Mouse (Mus musculus): Measurements from ENCODE around the gene Olfr1315-ps1. TPM values are rescaled to one million over a fixed set of nuclear protein-coding genes. Genes with fewer than 3 reads are reported as not detected.

Gene Olfr1315-ps1
- total RNA-seq (2023) = not detected

GRCm38 (mm10) chr2:112115340-112115739, at the start of gene Olfr1315-ps1:
Gene Olfr1315-ps1 (minus strand): TSS chr2:112115440.

GRCm38 (mm10) chr2:112153898-112154297, 38.7 kb upstream of the Olfr1315-ps1 start, which contains the start of gene Olfr1318:
Gene Olfr1318 (plus strand): TSS chr2:112154198.

DNA sequence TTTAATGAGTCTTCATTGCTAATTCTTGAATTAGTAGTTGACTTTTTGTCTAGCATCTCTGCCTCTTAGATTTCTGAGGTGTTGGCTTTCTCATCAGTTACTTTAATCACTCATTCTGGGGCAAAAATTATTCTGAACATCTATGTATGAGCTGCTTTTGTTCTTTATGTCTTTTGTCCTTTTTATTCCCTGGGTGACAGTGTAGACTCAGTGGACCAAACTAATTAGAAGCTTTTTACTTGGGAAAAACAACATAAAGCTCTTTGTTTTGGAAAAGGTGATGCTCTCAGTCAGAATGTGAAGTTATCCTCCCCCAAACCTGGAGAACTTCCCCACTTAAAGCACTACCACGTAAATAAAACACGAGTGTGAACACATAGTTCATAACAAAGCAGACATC, 24.8 kb upstream of the Olfr1315-ps1 start, which contains the start of gene Olfr1317:
Gene Olfr1317, plus strand, starts transcription at position 301 of the 400 bp plus-strand sequence.

GRCm38 (mm10) chr2:112134877-112135276, 19.6 kb upstream of the Olfr1315-ps1 start, which contains the start of gene Olfr1316:
Gene Olfr1316 (minus strand): TSS chr2:112134977.

DNA sequence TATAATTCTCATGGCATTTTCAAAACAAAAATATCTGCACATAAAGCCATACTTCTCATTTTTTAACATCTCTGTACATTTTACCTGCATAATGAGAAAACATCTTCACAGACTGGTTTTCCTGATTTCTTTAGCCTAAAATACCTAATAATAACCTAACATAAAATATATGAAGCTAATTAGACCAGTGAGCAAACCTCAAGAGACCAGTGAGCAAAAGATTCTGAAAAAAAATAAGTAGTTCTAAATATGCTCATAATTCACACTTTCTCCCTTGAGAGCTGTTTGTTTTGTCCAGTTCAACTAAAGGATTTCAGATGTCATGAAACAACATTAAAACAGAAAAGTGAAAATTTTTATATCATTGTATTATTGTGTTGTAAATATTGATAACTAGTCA, 18.6 kb downstream of the Olfr1315-ps1 start, which contains the start of gene Olfr1314:
Gene Olfr1314, minus strand, starts transcription at position 101 of the 400 bp plus-strand sequence.

DNA sequence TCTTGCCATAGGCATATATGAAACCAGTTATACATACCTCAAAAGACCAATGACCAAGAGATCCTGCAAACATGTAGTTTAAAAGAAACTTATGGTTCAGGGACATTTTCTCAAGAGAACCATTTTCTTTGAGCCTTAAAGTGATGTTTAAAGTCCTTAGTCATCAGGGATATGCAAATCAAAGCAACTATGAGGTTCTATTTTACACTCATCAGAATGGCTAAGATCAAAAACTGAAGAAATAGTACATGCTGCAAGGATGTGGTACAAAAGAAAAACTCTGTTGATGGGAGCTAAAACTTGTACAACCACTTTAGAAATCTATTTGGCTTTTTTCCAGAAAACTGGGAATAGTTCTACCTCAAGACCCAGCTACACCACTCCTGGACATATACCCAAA, 37.5 kb downstream of the Olfr1315-ps1 start, which contains the start of gene Olfr1313:
Gene Olfr1313, minus strand, starts transcription at position 101 of the 400 bp plus-strand sequence.

Other genes starting within 250 kb of the Olfr1315-ps1 start
- gene Olfr1305, start 238.3 kb downstream of the Olfr1315-ps1 start, total RNA-seq (2023) = not detected
- not detected for gene Olfr1306, start 199.2 kb downstream of the Olfr1315-ps1 start, total RNA-seq (2023)
- gene Olfr1307, start 166.0 kb downstream of the Olfr1315-ps1 start, total RNA-seq (2023) = under 1 TPM; 0.04 to 0.11 TPM
- not detected for gene Olfr1308, start 150.5 kb downstream of the Olfr1315-ps1 start, total RNA-seq (2023)
- not detected for gene Olfr1309, start 125.2 kb downstream of the Olfr1315-ps1 start, total RNA-seq (2023)
- gene Olfr1310, start 102.7 kb downstream of the Olfr1315-ps1 start, total RNA-seq (2023) = not detected
- not detected for gene Olfr1311, start 91.0 kb downstream of the Olfr1315-ps1 start, total RNA-seq (2023)
- not detected for gene Olfr1312, start 65.2 kb downstream of the Olfr1315-ps1 start, total RNA-seq (2023)
- not detected for gene Olfr1313, start 37.6 kb downstream of the Olfr1315-ps1 start, total RNA-seq (2023)
- gene Olfr1314, start 18.7 kb downstream of the Olfr1315-ps1 start, total RNA-seq (2023) = not detected
- not detected for gene Olfr1316, start 19.5 kb upstream of the Olfr1315-ps1 start, total RNA-seq (2023)
- gene Olfr1317, start 24.9 kb upstream of the Olfr1315-ps1 start, total RNA-seq (2023) = not detected
- not detected for gene Olfr1318, start 38.8 kb upstream of the Olfr1315-ps1 start, total RNA-seq (2023)
- 10 to 100 TPM; 63.2 to 79.0 TPM for gene Lpcat4, start 124.0 kb upstream of the Olfr1315-ps1 start, total RNA-seq (2023)
- gene Nutm1, start 143.9 kb upstream of the Olfr1315-ps1 start, total RNA-seq (2023) = not detected
- gene Nop10, start 146.5 kb upstream of the Olfr1315-ps1 start, total RNA-seq (2023) = 10 to 100 TPM; 19.7 to 26.5 TPM
- 100 to 1,000 TPM; 182 to 212 TPM for gene Slc12a6, start 150.4 kb upstream of the Olfr1315-ps1 start, total RNA-seq (2023)
- gene Gm21985, start 150.9 kb upstream of the Olfr1315-ps1 start, total RNA-seq (2023) = not detected